Mouse (Mus musculus) heart, embryonic 14.5 days (tissue): ENCODE measurements at regions not wholly inside any gene's neighbourhood (a gene's known extent, or its start where the extent isn't known, plus 50 kb on each side); places are given as distances from the start of the nearest gene placed in this dataset.
A peak's percentile ranks its signal among the peaks of the same experiment; 100 is the strongest.

Experiments
- ATAC-seq: fragments of 200-750 bp; cut with Nextera tagmentation; 2 replicates; pipeline ENCODE4 v1.8.0; 2017; ENCODE audit warnings: low read depth, moderate TSS enrichment; ENCODE audit not compliant: insufficient number of reproducible peaks, insufficient read depth, low FRiP score
- H3K27ac ChIP-seq, 2 experiments: fragments of 200-500 bp in 1 of 2; fragments of 300-500 bp in 1 of 2; sonication (generic) in 1 of 2; replicated peaks in 1 of 2; 2 replicates each; pipeline ENCODE4 v1.5.1; 2012 to 2014; ENCODE audit warnings: low read depth in 2 of 2, low read length in 2 of 2, control low read depth in 1 of 2, mild to moderate bottlenecking in 1 of 2, mixed read lengths in 1 of 2; ENCODE audit not compliant: control insufficient read depth in 1 of 2, insufficient read depth in 1 of 2
- H3K27me3 ChIP-seq: fragments of 300-500 bp; sonication (generic); 2 replicates; pipeline ENCODE4 v1.6.1; 2014; ENCODE audit warnings: mild to moderate bottlenecking, low read length, control low read depth; ENCODE audit not compliant: control insufficient read depth, insufficient read depth
- H3K36me3 ChIP-seq: fragments of 300-500 bp; sonication (generic); 2 replicates; pipeline ENCODE4 v1.6.1; 2014; ENCODE audit warnings: mild to moderate bottlenecking, control low read depth, low read length, mixed read lengths; ENCODE audit not compliant: control insufficient read depth, insufficient read depth
- H3K4me1 ChIP-seq, 2 experiments: fragments of 200-500 bp in 1 of 2; fragments of 300-500 bp in 1 of 2; sonication (generic) in 1 of 2; 2 replicates each; pipeline ENCODE4 v1.6.1; 2012 to 2014; ENCODE audit warnings: low read length in 2 of 2, control low read depth in 1 of 2, mixed read lengths in 1 of 2; ENCODE audit not compliant: control insufficient read depth in 2 of 2, insufficient read depth in 2 of 2
- H3K4me2 ChIP-seq: fragments of 300-500 bp; sonication (generic); 2 replicates; pipeline ENCODE4 v1.6.1; 2014; ENCODE audit warnings: mild to moderate bottlenecking, low read length
- H3K4me3 ChIP-seq, 2 experiments: fragments of 200-500 bp in 1 of 2; fragments of 300-500 bp in 1 of 2; sonication (generic) in 1 of 2; 2 replicates each; pipeline ENCODE4 v1.5.1; 2012 to 2014; ENCODE audit warnings: low read length in 2 of 2, mild to moderate bottlenecking in 2 of 2, control low read depth in 1 of 2, low read depth in 1 of 2, moderate library complexity in 1 of 2; ENCODE audit not compliant: control insufficient read depth in 1 of 2, insufficient read depth in 1 of 2
- H3K9ac ChIP-seq: fragments of 300-500 bp; sonication (generic); 2 replicates; pipeline ENCODE4 v1.6.1; 2014; ENCODE audit warnings: mild to moderate bottlenecking, low read length
- H3K9me3 ChIP-seq: fragments of 300-500 bp; sonication (generic); 2 replicates; pipeline ENCODE4 v1.6.1; 2016; ENCODE audit warnings: low read length, control low read depth; ENCODE audit not compliant: control insufficient read depth
- WGBS: fragments of 180-500 bp; shearing (Covaris S2); extraction: QIAGEN DNeasy Blood & Tissue Kit; methylation state at CpG from one replicate; pipeline ENCODE4 v1.1.7; 2014; 5-methylcytosine and 5-hydroxymethylcytosine counted together

DNA sequence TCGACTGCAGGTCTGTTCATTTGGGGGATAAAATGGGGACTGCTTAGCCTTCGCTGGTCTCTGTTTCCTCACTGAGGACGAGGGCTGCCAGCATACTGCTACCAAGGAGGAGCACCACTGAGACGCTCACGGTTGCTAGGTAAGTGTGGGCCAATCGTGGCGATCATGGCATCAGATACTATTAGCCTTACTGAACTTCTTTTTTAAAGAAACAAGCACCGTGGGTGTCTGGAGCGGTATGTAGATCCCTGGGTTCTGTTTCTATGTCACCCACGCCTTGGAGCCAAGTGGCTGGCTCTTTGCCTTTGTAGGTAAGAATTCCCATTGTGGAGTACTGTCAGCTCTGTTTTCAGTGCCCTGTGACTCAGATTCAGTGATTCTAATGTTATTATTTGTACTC lies 172.1 kb upstream of the Arid2 start:
- Histone ChIP-seq H3K4me1 (peaks cover 9% of the 10 kb centered on the region in 2 experiments; a peak in 3 of 4 replicates), H3K9ac (no peak overlapping the region), H3K27me3 (no peaks in the 10 kb centered on the region), H3K36me3 (no peaks in the 10 kb centered on the region), H3K9me3 (no peaks in the 10 kb centered on the region), H3K27ac (no peak overlapping the region), H3K4me2 (peak overlapping the region; percentile 50), H3K4me3 (peak overlapping the region in 1 of 2 experiments; percentile 6; a peak in 1 of 4 replicates)
- ATAC-seq, result no peak
- 24% methylated on average over 10 of the region's 10 CpGs for WGBS

DNA sequence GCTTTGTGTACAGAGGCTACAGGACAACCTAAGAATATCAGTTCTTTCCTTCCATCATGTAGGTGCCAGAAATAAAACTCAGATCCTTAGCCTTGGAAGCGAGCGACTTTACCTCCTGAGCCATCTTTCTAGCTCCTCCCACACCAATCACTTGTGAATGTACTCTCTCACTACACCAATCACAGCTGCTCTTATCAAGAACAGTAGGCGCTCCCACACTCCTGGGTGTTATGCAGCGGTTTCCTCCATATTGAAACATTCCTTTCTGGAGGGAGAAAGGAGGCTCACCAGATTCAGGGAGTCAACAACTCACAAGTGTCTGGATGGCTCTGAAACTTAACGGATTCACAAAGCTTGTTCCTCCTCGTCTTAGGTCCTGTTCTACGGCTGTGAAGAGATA lies 168.1 kb upstream of the Arid2 start:
- no peak overlapping the region for H3K4me3 ChIP-seq
- no peak overlapping the region for H3K9ac ChIP-seq
- H3K27me3 ChIP-seq, result no peaks in the 10 kb centered on the region
- 0 out of 2 replicates have a peak, but pooled peaks cover 3% of the 10 kb centered on the region for H3K9me3 ChIP-seq
- H3K27ac ChIP-seq, result no peak overlapping the region
- no peaks in the 10 kb centered on the region for H3K36me3 ChIP-seq
- H3K4me2 ChIP-seq, result no peak overlapping the region
- WGBS, result 83% methylated on average over 7 of the region's 7 CpGs
- no peak for ATAC-seq
- H3K4me1 ChIP-seq, result peaks cover 6 to 8% of the 10 kb centered on the region in 2 experiments; a peak in 3 of 4 replicates

DNA sequence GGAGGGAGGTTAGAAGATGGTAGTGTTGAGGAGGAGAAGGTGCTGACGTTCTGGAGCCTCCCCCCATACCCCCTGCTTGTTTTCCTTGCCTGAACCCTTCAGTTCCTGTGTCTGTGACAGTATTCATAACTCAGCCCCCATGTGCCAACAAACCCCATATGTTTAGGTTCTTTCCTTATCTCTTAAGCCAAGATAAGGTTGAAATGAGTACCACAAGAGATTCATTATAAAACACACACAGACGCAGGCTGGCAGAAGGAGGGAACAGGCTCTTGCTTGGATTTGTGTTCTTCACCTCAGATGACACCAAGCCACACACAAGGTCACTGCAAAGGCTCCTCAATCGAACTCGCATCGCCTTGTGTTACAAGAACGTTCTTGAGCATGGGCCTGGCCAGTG lies 162.9 kb upstream of the Arid2 start:
- no peaks in the 10 kb centered on the region for H3K4me1 ChIP-seq
- no peak overlapping the region for H3K4me3 ChIP-seq
- H3K27me3 ChIP-seq, result no peaks in the 10 kb centered on the region
- no peak overlapping the region for H3K4me2 ChIP-seq
- H3K9me3 ChIP-seq, result 0 out of 2 replicates have a peak, but pooled peaks cover 3% of the 10 kb centered on the region
- ATAC-seq, result no peak
- WGBS, result 61% methylated on average over 6 of the region's 6 CpGs
- H3K27ac ChIP-seq, result no peak overlapping the region
- no peaks in the 10 kb centered on the region for H3K36me3 ChIP-seq
- H3K9ac ChIP-seq, result no peak overlapping the region

DNA sequence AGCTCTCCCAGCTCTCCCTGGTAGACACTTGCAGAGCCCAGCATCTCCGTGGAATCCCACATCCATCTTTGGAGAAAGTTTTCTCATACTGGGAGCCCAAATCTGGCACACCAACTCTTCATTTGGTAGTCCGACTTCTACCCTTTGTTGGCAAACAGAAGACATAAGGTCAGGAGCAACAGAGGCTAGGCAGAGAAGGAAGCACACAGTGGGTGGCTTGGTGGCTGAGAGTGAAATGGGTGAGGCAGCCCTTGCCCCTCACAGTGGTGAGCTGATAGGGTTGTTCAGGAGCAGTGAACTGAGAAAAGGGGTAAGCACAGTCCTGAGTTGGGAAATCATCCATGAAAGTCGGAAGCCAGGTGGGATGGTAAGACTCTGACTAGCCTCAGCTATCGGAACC lies 157.6 kb upstream of the Arid2 start:
- peaks cover 3 to 11% of the 10 kb centered on the region in 2 experiments; a peak in 3 of 4 replicates for H3K4me1 ChIP-seq
- no peaks in the 10 kb centered on the region for H3K36me3 ChIP-seq
- H3K9ac ChIP-seq, result no peak overlapping the region
- H3K27me3 ChIP-seq, result no peaks in the 10 kb centered on the region
- no peak for ATAC-seq
- H3K4me2 ChIP-seq, result no peak overlapping the region
- no peak overlapping the region for H3K4me3 ChIP-seq
- WGBS, result 91% methylated on average over 4 of the region's 4 CpGs
- no peak overlapping the region for H3K27ac ChIP-seq
- no peaks in the 10 kb centered on the region for H3K9me3 ChIP-seq

GRCm38 (mm10) chr15:96130531-96130930 lies 156.8 kb upstream of the Arid2 start:
- no peaks in the 10 kb centered on the region for H3K9me3 ChIP-seq
- H3K4me3 ChIP-seq, result no peak overlapping the region
- ATAC-seq, result no peak
- H3K27me3 ChIP-seq, result no peaks in the 10 kb centered on the region
- H3K4me1 ChIP-seq, result peaks cover 9 to 13% of the 10 kb centered on the region in 2 experiments
- no peaks in the 10 kb centered on the region for H3K36me3 ChIP-seq
- H3K4me2 ChIP-seq, result no peak overlapping the region
- no peak overlapping the region for H3K9ac ChIP-seq
- H3K27ac ChIP-seq, result no peak overlapping the region
- WGBS, result 72% methylated on average over 8 of the region's 8 CpGs

DNA sequence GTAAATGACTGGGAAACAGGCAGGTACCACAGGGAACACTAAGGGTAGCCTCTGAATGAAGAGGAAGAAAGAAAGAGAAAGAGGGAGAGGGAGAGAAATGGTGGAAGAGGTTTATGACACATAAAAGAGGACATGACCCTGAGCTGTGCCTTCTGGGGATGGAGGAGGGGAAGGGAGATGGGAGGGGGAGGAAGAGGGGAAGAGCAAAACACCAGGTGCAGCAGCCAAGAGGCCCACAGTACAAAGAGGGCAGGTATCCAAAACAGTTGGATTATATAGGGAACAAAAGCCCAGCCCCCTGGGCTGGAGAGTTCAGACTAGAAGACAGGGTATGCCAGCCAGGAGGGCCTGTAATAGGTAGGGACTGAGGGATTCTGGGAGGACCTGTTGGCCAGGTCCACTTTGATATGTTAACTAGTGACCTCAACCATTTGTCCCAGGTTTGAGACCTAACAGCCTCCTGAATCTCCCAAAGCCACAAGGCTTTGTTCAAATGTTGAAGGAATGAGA lies 155.7 kb upstream of the Arid2 start:
- Histone ChIP-seq H3K4me3 (no peak overlapping the region), H3K9ac (no peak overlapping the region), H3K27ac (no peak overlapping the region), H3K4me2 (no peak overlapping the region), H3K4me1 (peaks cover 10 to 16% of the 10 kb centered on the region in 2 experiments), H3K27me3 (no peaks in the 10 kb centered on the region), H3K36me3 (no peaks in the 10 kb centered on the region), H3K9me3 (no peaks in the 10 kb centered on the region)
- no peak for ATAC-seq

GRCm38 (mm10) chr15:96132636-96133035 lies 154.7 kb upstream of the Arid2 start:
- no peak overlapping the region for H3K4me2 ChIP-seq
- ATAC-seq, result peak; percentile 60
- H3K9ac ChIP-seq, result no peak overlapping the region
- 35% methylated on average over 3 of the region's 3 CpGs for WGBS
- H3K4me1 ChIP-seq, result peaks cover 10 to 16% of the 10 kb centered on the region in 2 experiments
- H3K27me3 ChIP-seq, result no peaks in the 10 kb centered on the region
- H3K9me3 ChIP-seq, result no peaks in the 10 kb centered on the region
- H3K4me3 ChIP-seq, result no peak overlapping the region
- no peaks in the 10 kb centered on the region for H3K36me3 ChIP-seq
- H3K27ac ChIP-seq, result peak overlapping the region in 1 of 2 experiments; percentile 53; a peak in 2 of 4 replicates

DNA sequence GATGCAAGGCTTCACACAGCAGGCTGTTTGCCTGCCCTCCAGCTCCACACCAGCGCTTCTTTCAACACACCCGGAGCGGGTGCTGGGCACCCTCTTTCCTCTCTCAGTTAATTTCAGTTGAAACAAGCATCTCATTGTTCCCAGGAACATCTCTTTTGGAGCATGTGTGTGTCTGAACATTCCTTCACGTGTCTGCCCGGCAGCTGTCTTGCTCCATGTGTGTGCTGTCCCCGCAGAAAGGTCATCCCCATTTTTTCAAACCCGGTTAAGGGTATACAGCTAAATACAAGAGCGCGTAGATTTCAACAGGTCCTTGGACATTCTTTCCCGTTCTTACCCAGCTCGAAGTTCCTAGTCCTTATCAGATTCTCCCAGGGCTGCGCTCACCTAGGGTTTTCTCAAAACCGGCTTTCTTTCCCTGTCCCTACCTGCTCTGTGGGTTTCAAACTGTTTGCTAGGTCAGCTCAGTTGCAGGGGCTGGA lies 152.0 kb upstream of the Arid2 start:
- WGBS, result 13% methylated on average over 13 of the region's 13 CpGs
- ATAC-seq, result no peak
- Histone ChIP-seq H3K4me1 (peaks cover 12 to 16% of the 10 kb centered on the region in 2 experiments), H3K9ac (peak overlapping the region; percentile 38; the same call in 1 of the 2 replicates), H3K4me2 (peak overlapping the region; percentile 54), H3K27me3 (no peaks in the 10 kb centered on the region), H3K4me3 (peak overlapping the region; percentile 5 to 13; a peak in 2 of 4 replicates), H3K27ac (no peak overlapping the region), H3K36me3 (no peaks in the 10 kb centered on the region), H3K9me3 (no peaks in the 10 kb centered on the region)
